Mouse (Mus musculus): ENCODE measurements around the gene Gm26897.

Gene Gm26897

DNA sequence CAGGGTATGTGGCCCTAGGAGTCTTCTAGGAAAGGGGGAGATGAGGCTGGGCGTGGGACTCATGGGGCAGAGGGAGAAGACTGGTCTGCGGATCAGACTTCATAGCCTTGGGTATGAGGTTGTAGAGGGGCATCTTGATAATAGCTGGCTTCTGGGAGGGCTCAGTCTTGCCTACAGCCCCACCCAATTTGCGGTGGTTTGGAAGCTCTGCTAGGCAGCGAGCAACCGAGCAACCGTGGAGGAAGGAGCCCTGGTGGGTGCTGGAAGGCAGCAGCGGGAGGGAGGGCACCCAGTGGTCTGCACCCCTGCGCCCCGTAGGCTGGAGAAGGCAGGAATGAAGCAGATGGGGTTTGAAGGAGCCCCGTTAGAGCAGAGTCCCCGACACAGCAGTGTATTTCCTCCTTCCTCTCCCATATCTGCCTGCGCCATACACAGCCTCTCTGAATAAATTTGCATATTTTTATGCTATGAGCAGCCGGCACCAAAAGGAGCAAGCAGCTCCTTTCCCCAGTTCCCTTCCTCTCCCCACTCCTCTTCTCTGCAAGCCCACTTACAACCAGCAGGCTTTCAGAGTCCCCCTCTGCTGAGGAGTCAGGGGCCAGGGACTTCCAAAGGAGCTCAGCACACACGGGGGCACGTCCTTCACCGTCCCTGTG, 20.9 kb downstream of the Gm26897 start:
- DNase-seq, result no peak

- no peak for DNase-seq
Observed at GRCm38 (mm10) chr5:111755330-111755729, 21.6 kb downstream of the Gm26897 start.

- DNase-seq, result no peak
Observed at GRCm38 (mm10) chr5:111760721-111761480, 27.2 kb downstream of the Gm26897 start.

- no peak for DNase-seq
Observed at GRCm38 (mm10) chr5:111761574-111761973, 27.9 kb downstream of the Gm26897 start.

DNA sequence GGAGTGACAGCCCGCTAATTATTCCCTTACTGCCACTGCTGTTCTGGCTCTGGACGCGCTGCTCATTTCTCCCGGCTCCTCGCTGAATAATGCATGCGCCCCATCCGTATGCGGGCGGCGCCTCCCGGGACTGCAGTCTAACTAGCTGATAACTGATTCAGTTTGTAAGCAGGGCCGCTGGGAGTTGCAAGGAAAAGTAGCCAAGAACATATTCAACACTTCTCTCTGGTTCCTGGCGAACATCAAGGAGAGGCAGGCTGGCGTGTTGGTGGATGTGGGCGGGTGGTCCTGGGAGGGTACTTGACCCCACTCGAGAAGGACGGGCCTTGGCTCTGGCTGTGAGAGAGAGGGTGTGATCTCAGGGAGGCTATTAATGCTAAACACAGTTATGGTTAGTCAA, 28.4 kb downstream of the Gm26897 start:
- DNase-seq, result peak; percentile 17

DNA sequence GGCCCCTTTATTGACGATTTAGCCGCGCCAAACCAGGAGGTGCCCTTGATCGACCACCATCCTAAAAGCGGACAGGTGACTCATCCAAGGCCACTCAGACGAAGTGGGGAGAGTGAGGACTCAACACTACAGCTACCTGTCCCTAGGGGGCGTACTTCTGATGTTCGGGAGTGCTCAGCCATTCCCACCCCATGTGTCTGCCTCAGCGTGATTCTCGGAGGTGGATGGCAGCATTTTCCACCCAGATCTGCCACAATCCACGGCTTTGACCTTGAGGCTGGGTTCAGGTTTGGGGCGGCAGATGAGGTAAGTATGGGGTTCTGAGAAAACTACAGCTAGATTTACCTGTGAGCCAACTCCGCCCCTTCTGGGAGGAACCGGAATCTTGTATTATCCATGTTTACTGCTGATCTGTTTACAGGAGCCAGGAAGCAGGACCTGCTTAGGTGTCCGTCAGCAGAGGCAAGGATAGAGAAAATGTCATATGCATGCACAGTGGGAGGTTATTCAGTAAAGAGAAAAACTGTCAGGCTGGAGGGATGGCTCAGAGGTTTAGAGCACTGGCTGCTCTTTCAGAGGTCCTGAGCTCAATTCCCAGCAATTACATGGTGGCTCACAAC, 32.1 kb downstream of the Gm26897 start:
- DNase-seq, result no peak

DNA sequence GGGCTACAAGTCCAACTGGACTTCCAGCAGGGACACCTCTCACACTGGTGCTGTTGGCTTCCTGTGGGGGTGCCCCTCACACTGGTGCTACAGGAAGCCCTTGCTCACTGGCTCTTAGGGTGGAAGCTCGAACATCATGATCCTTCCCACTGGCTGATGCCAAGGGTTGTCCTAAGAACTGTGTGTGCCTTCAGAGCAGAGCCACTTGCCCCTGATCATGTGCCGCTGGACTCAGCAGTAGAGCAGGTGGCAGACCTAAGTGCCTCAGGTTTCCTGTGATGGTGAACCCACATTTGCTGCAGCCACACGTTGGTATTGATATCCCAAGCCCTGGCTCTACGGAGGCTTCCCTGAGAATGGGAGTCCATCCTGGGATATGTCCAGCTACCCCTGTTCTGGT, 33.0 kb downstream of the Gm26897 start:
- no peak for DNase-seq

DNA sequence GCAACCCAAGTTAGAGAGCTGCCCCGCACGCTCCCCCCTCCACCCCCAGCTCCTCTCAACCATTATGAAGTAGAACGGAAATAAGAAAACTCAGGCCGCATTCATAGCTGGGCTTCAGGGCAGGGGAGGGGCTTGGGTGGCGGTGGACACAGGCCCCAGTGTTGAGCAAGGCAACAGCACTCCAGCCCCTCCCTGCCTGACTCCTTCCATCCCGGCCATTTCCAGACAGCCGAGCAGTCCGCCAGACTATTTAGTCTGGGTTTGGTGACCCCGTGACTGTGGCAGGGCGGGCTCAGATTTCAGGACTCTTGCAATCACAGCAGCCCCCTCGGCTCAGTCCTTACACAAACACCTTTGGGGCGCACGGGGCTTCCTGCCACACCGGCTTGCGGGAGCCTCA, 36.5 kb downstream of the Gm26897 start:
- DNase-seq, result peak; percentile 4

DNA sequence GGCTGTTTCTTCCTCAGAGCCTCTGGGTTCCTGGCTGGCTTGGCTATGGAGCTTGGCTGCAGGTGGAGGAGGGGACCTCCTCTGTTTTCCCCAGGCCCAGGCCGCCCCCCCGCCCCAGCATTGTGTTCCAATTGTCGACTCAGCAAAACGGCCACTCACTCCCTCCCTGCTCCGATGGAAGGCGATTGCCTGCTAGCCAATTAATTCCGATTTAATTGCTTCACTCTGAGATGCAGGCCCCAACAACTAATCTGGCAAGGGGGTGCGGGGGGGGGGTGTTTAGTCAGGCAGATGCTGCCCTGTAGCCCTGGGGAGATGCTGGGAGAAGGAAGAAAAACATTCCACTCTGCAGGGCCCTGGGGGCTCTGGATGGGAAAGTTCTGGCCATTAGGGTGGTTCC, 38.4 kb downstream of the Gm26897 start:
- DNase-seq, result no peak

DNA sequence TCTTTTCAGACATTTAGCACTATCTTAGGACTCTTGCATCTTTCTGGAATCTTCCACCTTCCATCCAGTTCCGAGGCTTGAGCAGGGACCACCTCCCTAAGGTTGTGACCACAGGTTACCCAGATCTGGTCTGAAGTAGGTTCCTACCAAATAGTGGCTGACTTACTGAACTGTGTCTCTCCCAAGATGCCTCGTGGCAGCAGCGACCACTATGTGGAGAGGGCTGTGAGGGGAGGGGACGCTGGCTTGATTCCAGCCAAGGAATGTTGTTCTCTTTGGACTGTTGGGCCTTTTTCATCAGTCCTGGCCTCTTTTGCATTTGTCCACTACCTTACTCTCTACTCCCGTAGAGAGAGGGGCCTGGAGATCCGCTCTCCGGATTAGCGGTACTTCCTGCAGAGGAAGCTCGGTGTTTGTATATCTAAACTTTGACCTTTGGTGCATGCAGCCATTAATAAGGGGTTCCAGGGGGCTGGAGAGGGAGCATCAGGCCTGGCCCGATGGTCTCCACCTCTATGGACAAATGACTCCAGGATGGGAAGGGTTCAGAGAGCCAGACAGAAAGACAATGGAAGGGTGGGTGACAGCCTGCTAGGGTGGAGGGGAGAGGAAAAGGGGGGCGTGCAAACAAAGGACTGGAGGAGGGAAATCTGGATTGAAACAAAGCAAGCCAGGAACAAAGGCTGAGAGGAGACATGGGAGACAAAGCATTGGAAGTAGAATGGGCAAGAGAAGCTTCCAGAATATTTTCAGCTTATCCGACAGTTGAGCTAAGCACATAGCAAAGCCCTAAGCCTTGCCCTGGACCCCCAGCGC, 39.1 kb downstream of the Gm26897 start:
- DNase-seq, result no peak

DNA sequence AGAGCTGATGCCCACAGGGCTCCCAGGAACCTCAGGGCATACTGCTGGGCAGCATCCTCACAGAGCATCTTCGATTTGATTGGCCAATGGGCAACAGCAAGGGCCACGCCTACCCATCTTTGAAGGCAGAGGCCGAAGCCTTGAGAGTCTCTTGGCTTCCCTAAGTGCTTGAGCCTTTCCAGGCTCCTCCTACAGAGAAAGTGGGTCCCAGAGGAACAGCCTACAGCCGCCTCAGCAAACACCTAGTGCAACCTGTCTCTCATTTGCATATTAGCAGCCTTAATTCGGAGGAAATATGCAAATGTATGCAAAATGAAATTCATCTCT, 39.6 kb downstream of the Gm26897 start:
- no peak for DNase-seq

GRCm38 (mm10) chr5:111776246-111776645, 42.5 kb downstream of the Gm26897 start:
- no peak for DNase-seq

GRCm38 (mm10) chr5:111778093-111778492, 44.4 kb downstream of the Gm26897 start:
- DNase-seq, result no peak

GRCm38 (mm10) chr5:111779776-111780485, 46.2 kb downstream of the Gm26897 start:
- DNase-seq, result no peak
